Mouse (Mus musculus) lung, postnatal 0 days (tissue): ENCODE results near the gene Cep104.

Experiments
- CTCF ChIP-seq: IDR thresholded peaks from 2 replicates; pipeline ENCODE4 v1.5.1; 2016; ENCODE audit warnings: antibody characterized with exemption, mild to moderate bottlenecking
- EP300 ChIP-seq: IDR thresholded peaks from 2 replicates; pipeline ENCODE4 v1.6.1; 2016; ENCODE audit warnings: antibody characterized with exemption, mild to moderate bottlenecking, control low read depth

DNA sequence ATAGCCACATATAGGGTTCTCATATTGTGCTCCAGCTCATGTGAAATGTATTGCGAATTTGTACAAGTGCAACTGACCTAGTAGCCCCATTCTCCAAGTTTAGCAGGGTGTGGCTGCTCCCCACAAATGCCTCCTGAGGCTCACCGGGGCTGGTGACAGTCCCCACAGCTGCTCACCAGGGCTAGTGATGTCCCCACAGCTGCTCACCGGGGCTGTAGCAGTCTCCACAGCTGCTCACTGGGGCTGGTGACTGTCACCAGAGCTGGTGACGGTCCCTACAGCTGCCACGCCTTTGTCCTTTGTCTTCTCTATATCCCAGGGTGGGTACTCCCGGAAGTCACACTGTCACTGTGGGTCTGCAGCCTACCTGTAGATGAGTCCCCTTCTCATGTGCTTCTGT lies 31.3 kb downstream of the Cep104 start:
- TF ChIP-seq CTCF (no peak), EP300 (no peak)
